Mouse (Mus musculus): ENCODE measurements around the gene Sstr2. TPM values are rescaled to one million over a fixed set of nuclear protein-coding genes. Genes with fewer than 3 reads are reported as not detected.

Sstr2 gene
- polyA plus RNA-seq, 1 experiment from 2014 or later = 18.0 TPM

- no peak for DNase-seq
- peak within 1 kb of the TSS; percentile 96 for H3K9ac ChIP-seq (replicated peaks; ENCODE audit: low read length)
- peak within 1 kb of the TSS; percentile 67 for H3K4me2 ChIP-seq (ENCODE audit: low read length)
- ATAC-seq (ENCODE audit: low FRiP score, low TSS enrichment) = no peak
- H3K36me3 ChIP-seq (ENCODE audit: control insufficient read depth, insufficient read depth, low read length) = peaks cover 23% of the 10 kb centered on the region
- peak within 1 kb of the TSS; percentile 92 for H3K4me3 ChIP-seq (replicated peaks; ENCODE audit: low read depth, low read length)
- peaks cover 9% of the 10 kb centered on the region for H3K4me1 ChIP-seq (ENCODE audit: control insufficient read depth, insufficient read depth, low read length)
- H3K9me3 ChIP-seq (ENCODE audit: control insufficient read depth, low read length) = no peaks in the 10 kb centered on the region
- H3K27ac ChIP-seq (replicated peaks; ENCODE audit: low read depth, low read length) = peak within 1 kb of the TSS; percentile 92
- WGBS = 40% methylated on average over 26 of the region's 26 CpGs
- no peaks in the 10 kb centered on the region for H3K27me3 ChIP-seq (ENCODE audit: control insufficient read depth, insufficient read depth, low read length)
These were observed 29.7 kb downstream of the Sstr2 start, which contains the start of gene Cog1 for GRCm38 (mm10) chr11:113648690-113649352. Gene Cog1 (plus strand): TSS chr11:113649169.

GRCm38 (mm10) chr11:113649353-113650210, 30.4 kb downstream of the Sstr2 start, which contains the start of gene Slc39a11:
Gene Slc39a11 (minus strand): TSS chr11:113650079.
- Histone ChIP-seq H3K36me3 (ENCODE audit: control insufficient read depth, insufficient read depth, low read length) (peaks cover 30% of the 10 kb centered on the region), H3K27ac (replicated peaks; ENCODE audit: low read depth, low read length) (peak within 1 kb of the TSS; percentile 92), H3K27me3 (ENCODE audit: control insufficient read depth, insufficient read depth, low read length) (no peaks in the 10 kb centered on the region), H3K4me3 (replicated peaks; ENCODE audit: low read depth, low read length) (peak within 1 kb of the TSS; percentile 92), H3K4me1 (ENCODE audit: control insufficient read depth, insufficient read depth, low read length) (peaks cover 9% of the 10 kb centered on the region), H3K4me2 (ENCODE audit: low read length) (peak within 1 kb of the TSS; percentile 67), H3K9me3 (ENCODE audit: control insufficient read depth, low read length) (no peaks in the 10 kb centered on the region), H3K9ac (replicated peaks; ENCODE audit: low read length) (peak within 1 kb of the TSS; percentile 96)
- DNase-seq (peak; percentile 90), ATAC-seq (ENCODE audit: low FRiP score, low TSS enrichment) (peak; percentile 74)
- WGBS = under 1% methylated on average over 85 of the region's 91 CpGs

- Histone ChIP-seq H3K36me3 (ENCODE audit: control insufficient read depth, insufficient read depth, low read length) (peaks cover 48% of the 10 kb centered on the region), H3K9ac (replicated peaks; ENCODE audit: low read length) (no peak overlapping the region), H3K4me3 (replicated peaks; ENCODE audit: low read depth, low read length) (no peak overlapping the region), H3K4me1 (ENCODE audit: control insufficient read depth, insufficient read depth, low read length) (peaks cover 9% of the 10 kb centered on the region), H3K27ac (replicated peaks; ENCODE audit: low read depth, low read length) (no peak overlapping the region), H3K9me3 (ENCODE audit: control insufficient read depth, low read length) (no peaks in the 10 kb centered on the region), H3K4me2 (ENCODE audit: low read length) (peak overlapping the region; percentile 67), H3K27me3 (ENCODE audit: control insufficient read depth, insufficient read depth, low read length) (no peaks in the 10 kb centered on the region)
- DNase-seq (no peak), ATAC-seq (ENCODE audit: low FRiP score, low TSS enrichment) (no peak)
- WGBS = 73% methylated on average over 22 of the region's 22 CpGs
These were observed 32.2 kb downstream of the Sstr2 start for GRCm38 (mm10) chr11:113651206-113651906.

- Histone ChIP-seq H3K27me3 (ENCODE audit: control insufficient read depth, insufficient read depth, low read length) (no peaks in the 10 kb centered on the region), H3K9ac (replicated peaks; ENCODE audit: low read length) (no peak overlapping the region), H3K27ac (replicated peaks; ENCODE audit: low read depth, low read length) (no peak overlapping the region), H3K4me1 (ENCODE audit: control insufficient read depth, insufficient read depth, low read length) (peaks cover 9% of the 10 kb centered on the region), H3K36me3 (ENCODE audit: control insufficient read depth, insufficient read depth, low read length) (peaks cover 53% of the 10 kb centered on the region), H3K9me3 (ENCODE audit: control insufficient read depth, low read length) (no peaks in the 10 kb centered on the region), H3K4me2 (ENCODE audit: low read length) (no peak overlapping the region), H3K4me3 (replicated peaks; ENCODE audit: low read depth, low read length) (no peak overlapping the region)
- WGBS = 41% methylated on average over 8 of the region's 8 CpGs
- DNase-seq (peak; percentile 80), ATAC-seq (ENCODE audit: low FRiP score, low TSS enrichment) (0 out of 2 replicates have a peak, but pooled peaks have one; percentile 9)
These were observed 32.7 kb downstream of the Sstr2 start for GRCm38 (mm10) chr11:113651907-113652273.

- Histone ChIP-seq H3K36me3 (ENCODE audit: control insufficient read depth, insufficient read depth, low read length) (peaks cover 60% of the 10 kb centered on the region), H3K9ac (replicated peaks; ENCODE audit: low read length) (no peak overlapping the region), H3K27ac (replicated peaks; ENCODE audit: low read depth, low read length) (no peak overlapping the region), H3K9me3 (ENCODE audit: control insufficient read depth, low read length) (no peaks in the 10 kb centered on the region), H3K4me3 (replicated peaks; ENCODE audit: low read depth, low read length) (no peak overlapping the region), H3K4me1 (ENCODE audit: control insufficient read depth, insufficient read depth, low read length) (peaks cover 9% of the 10 kb centered on the region), H3K4me2 (ENCODE audit: low read length) (no peak overlapping the region), H3K27me3 (ENCODE audit: control insufficient read depth, insufficient read depth, low read length) (no peaks in the 10 kb centered on the region)
- ATAC-seq (ENCODE audit: low FRiP score, low TSS enrichment) (no peak), DNase-seq (no peak)
- WGBS = 89% methylated on average over 6 of the region's 6 CpGs
These were observed 33.4 kb downstream of the Sstr2 start for GRCm38 (mm10) chr11:113652516-113652915.

GRCm38 (mm10) chr11:113654105-113654504, 35.0 kb downstream of the Sstr2 start:
- 95% methylated on average over 15 of the region's 15 CpGs for WGBS
- Histone ChIP-seq H3K27me3 (ENCODE audit: control insufficient read depth, insufficient read depth, low read length) (no peaks in the 10 kb centered on the region), H3K27ac (replicated peaks; ENCODE audit: low read depth, low read length) (no peak overlapping the region), H3K4me2 (ENCODE audit: low read length) (no peak overlapping the region), H3K36me3 (ENCODE audit: control insufficient read depth, insufficient read depth, low read length) (peaks cover 75% of the 10 kb centered on the region), H3K4me1 (ENCODE audit: control insufficient read depth, insufficient read depth, low read length) (peaks cover 9% of the 10 kb centered on the region), H3K9me3 (ENCODE audit: control insufficient read depth, low read length) (no peaks in the 10 kb centered on the region), H3K4me3 (replicated peaks; ENCODE audit: low read depth, low read length) (no peak overlapping the region), H3K9ac (replicated peaks; ENCODE audit: low read length) (no peak overlapping the region)
- ATAC-seq (ENCODE audit: low FRiP score, low TSS enrichment) (no peak), DNase-seq (no peak)

GRCm38 (mm10) chr11:113654561-113655270, 35.6 kb downstream of the Sstr2 start:
- H3K9ac ChIP-seq (replicated peaks; ENCODE audit: low read length) = no peak overlapping the region
- DNase-seq = no peak
- H3K4me1 ChIP-seq (ENCODE audit: control insufficient read depth, insufficient read depth, low read length) = peaks cover 9% of the 10 kb centered on the region

GRCm38 (mm10) chr11:113656511-113656932, 37.4 kb downstream of the Sstr2 start:
- no peak for ATAC-seq (ENCODE audit: low FRiP score, low TSS enrichment)
- Histone ChIP-seq H3K9me3 (ENCODE audit: control insufficient read depth, low read length) (no peaks in the 10 kb centered on the region), H3K9ac (replicated peaks; ENCODE audit: low read length) (no peak overlapping the region), H3K4me1 (ENCODE audit: control insufficient read depth, insufficient read depth, low read length) (no peaks in the 10 kb centered on the region), H3K27ac (replicated peaks; ENCODE audit: low read depth, low read length) (no peak overlapping the region), H3K4me2 (ENCODE audit: low read length) (no peak overlapping the region), H3K4me3 (replicated peaks; ENCODE audit: low read depth, low read length) (no peak overlapping the region), H3K27me3 (ENCODE audit: control insufficient read depth, insufficient read depth, low read length) (no peaks in the 10 kb centered on the region), H3K36me3 (ENCODE audit: control insufficient read depth, insufficient read depth, low read length) (peaks cover 97% of the 10 kb centered on the region)
- no peak for DNase-seq
- WGBS = 94% methylated on average over 8 of the region's 8 CpGs

More at GRCm38 (mm10) chr11:113654561-113655270, 35.6 kb downstream of the Sstr2 start:
- WGBS = 85% methylated on average over 18 of the region's 18 CpGs
- H3K4me3 ChIP-seq (replicated peaks; ENCODE audit: low read depth, low read length) = no peak overlapping the region
- H3K27ac ChIP-seq (replicated peaks; ENCODE audit: low read depth, low read length) = no peak overlapping the region
- H3K9me3 ChIP-seq (ENCODE audit: control insufficient read depth, low read length) = no peaks in the 10 kb centered on the region
- no peak for ATAC-seq (ENCODE audit: low FRiP score, low TSS enrichment)
- no peak overlapping the region for H3K4me2 ChIP-seq (ENCODE audit: low read length)
- no peaks in the 10 kb centered on the region for H3K27me3 ChIP-seq (ENCODE audit: control insufficient read depth, insufficient read depth, low read length)
- peaks cover 81% of the 10 kb centered on the region for H3K36me3 ChIP-seq (ENCODE audit: control insufficient read depth, insufficient read depth, low read length)
